Mouse (Mus musculus) liver, embryonic 14.5 days (tissue): ENCODE measurements around the gene Pld3.

Source experiments
- CTCF ChIP-seq: IDR thresholded peaks from 2 replicates; pipeline ENCODE4 v1.5.1; 2016; ENCODE audit warnings: antibody characterized with exemption, low read depth, control low read depth
- EP300 ChIP-seq: IDR thresholded peaks from 2 replicates; pipeline ENCODE4 v1.6.1; 2016; ENCODE audit warnings: antibody characterized with exemption, low read depth

- TF ChIP-seq EP300 (no peak), CTCF (no peak)
These were observed 34.7 kb downstream of the Pld3 start for GRCm38 (mm10) chr7:27518314-27518713.
